Comparison of ENCODE assay signal across 7 mouse cellular contexts in genomic region chr10:44421896-44422295, GRCm38 (mm10).
"Had no signal": no experiment of that assay in that cellular context is flagged by ENCODE, and none has a peak within 500 bp of the region (broad histone marks: within the 10 kb centered on the region; RNA-seq: fewer than 3 reads in every experiment).

No protein-coding gene starts in this region.

- DNase-seq: liver, embryonic 13.5 days; lung, adult 2 months; lung, postnatal 14 days; right cerebral cortex, adult 18-20 months; right cerebral cortex, postnatal 14 days; right cerebral cortex, postnatal 4 days; thymus, postnatal 25 days had no signal
